Mouse (Mus musculus) macrophage (primary cell): ENCODE results near the gene Fkrp. TPM values are rescaled to one million over a fixed set of nuclear protein-coding genes. Genes with fewer than 3 reads are reported as not detected.

Source experiments
- H3K27ac ChIP-seq: fragments of 350-480 bp; formaldehyde crosslinking; 2 replicates; pipeline ENCODE4 v1.9.0; 2021
- H3K36me3 ChIP-seq: fragments of 350-480 bp; formaldehyde crosslinking; 2 replicates; pipeline ENCODE4 v1.9.0; 2021; ENCODE audit errors: inconsistent target
- H3K4me3 ChIP-seq: fragments of 350-480 bp; formaldehyde crosslinking; 2 replicates; pipeline ENCODE4 v1.9.0; 2021; ENCODE audit errors: inconsistent target
- H3K79me2 ChIP-seq: fragments of 350-480 bp; formaldehyde crosslinking; 2 replicates; pipeline ENCODE4 v1.9.0; 2021; ENCODE audit errors: inconsistent target
- WGBS: methylation state at CpG from one replicate; pipeline ENCODE4 v1.1.7; 2026; ENCODE audit warnings: inconsistent platforms; ENCODE audit not compliant: missing documents; 5-methylcytosine and 5-hydroxymethylcytosine counted together
- polyA plus RNA-seq: library from polyadenylated mRNA; stranded (reverse); fragments of 250-400 nt; gene quantifications from 3 replicates; pipeline ENCODE4 v1.2.4, GENCODE M21; 2018; ENCODE audit warnings: inconsistent platforms

The Fkrp gene
- polyA plus RNA-seq, 1 experiment from 2014 or later = 17.4 TPM

DNA sequence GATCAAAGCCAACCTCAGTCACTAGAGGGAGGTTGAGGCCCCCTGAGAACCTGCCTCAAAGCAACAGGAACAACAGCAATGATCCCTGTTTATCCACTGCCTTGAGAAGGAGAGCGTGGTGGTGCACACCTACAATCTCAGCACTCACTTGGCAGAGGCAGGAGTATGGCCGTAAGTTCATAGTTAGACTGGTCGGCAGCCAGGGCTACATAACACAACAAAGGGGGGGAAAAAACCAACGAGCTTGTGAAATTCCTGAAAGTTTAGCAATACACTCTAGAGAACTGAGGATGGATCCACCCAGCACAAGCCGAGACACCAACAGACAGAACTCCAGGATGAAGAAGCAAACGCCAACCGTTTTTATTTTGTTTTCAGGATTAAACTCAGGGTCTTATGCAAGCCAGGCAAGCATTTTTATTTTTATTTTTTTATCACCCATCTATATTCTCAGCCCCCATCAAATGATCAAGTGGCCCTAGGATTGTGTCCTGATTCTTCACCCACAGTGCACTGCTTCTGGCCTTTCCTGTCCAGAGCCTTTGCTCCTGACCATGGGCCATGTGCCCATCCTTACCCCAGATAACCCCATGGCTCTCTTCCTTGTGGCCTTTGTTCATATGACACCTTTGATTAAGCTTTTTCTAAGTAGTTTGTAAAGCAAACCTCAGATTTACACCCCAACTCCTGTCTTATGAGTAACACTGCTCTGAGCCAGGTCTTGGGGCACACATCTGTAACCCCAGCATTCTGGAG, 52.9 kb downstream of the Fkrp start:
- H3K36me3 ChIP-seq = no peaks in the 10 kb centered on the region
- H3K4me3 ChIP-seq = no peak overlapping the region
- no peak overlapping the region for H3K27ac ChIP-seq
- WGBS = 89% methylated on average over 7 of the region's 7 CpGs
- no peaks in the 10 kb centered on the region for H3K79me2 ChIP-seq

- H3K4me3 ChIP-seq = no peak overlapping the region
- 89% methylated on average over 5 of the region's 5 CpGs for WGBS
- no peaks in the 10 kb centered on the region for H3K79me2 ChIP-seq
- no peak overlapping the region for H3K27ac ChIP-seq
- no peaks in the 10 kb centered on the region for H3K36me3 ChIP-seq
Observed at GRCm38 (mm10) chr7:16761630-16762029, 54.9 kb downstream of the Fkrp start.

GRCm38 (mm10) chr7:16761005-16761481, 55.5 kb downstream of the Fkrp start:
- WGBS = 69% methylated on average over 6 of the region's 10 CpGs
- H3K4me3 ChIP-seq = no peak overlapping the region
- no peak overlapping the region for H3K27ac ChIP-seq
- no peaks in the 10 kb centered on the region for H3K79me2 ChIP-seq
- no peaks in the 10 kb centered on the region for H3K36me3 ChIP-seq

DNA sequence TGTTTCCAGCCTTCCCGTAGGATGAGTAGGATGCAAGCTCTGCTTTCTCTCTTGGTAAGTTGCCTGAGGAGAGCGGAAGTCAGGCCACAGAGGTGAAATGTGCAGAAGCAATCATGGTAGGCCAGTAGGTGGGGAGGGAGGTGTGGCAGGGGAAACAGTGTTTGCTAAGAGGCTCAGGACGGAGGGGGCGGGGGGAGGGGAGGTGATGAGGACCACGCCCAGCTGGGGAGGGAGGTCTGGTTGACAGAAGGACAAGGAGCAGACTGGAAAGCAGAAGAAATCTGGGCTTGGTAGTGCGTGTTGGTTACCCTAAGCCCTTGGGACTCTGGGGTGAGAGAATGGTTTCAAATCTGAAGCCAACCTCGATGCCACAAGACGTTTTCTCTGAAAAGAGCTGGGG, 56.2 kb downstream of the Fkrp start:
- Histone ChIP-seq H3K27ac (no peak overlapping the region), H3K36me3 (no peaks in the 10 kb centered on the region), H3K79me2 (no peaks in the 10 kb centered on the region), H3K4me3 (no peak overlapping the region)
- 16% methylated on average over 8 of the region's 8 CpGs for WGBS

Other genes starting within 250 kb of the Fkrp start
- gene Arhgap35, start 201.7 kb downstream of the Fkrp start, polyA plus RNA-seq = 5.7 to 7.4 TPM (median 7.3 TPM) in 3 replicates
- gene Ceacam15, start 141.0 kb downstream of the Fkrp start, polyA plus RNA-seq = not detected in 3 replicates
- not detected in 3 replicates for gene Ceacam9, start 94.8 kb downstream of the Fkrp start, polyA plus RNA-seq
- gene Ap2s1, start 78.3 kb downstream of the Fkrp start, polyA plus RNA-seq = 207 to 606 TPM (median 518 TPM) in 3 replicates
- gene Slc1a5, start 35.4 kb downstream of the Fkrp start, polyA plus RNA-seq = 4.0 to 23.3 TPM (median 15.1 TPM) in 3 replicates
- gene Strn4, start 843 bp downstream of the Fkrp start, polyA plus RNA-seq = 26.7 to 43.9 TPM (median 39.6 TPM) in 3 replicates
- gene Prkd2, start 26.2 kb upstream of the Fkrp start, polyA plus RNA-seq = 3.7 to 6.1 TPM (median 4.8 TPM) in 3 replicates
- gene Dact3, start 58.6 kb upstream of the Fkrp start, polyA plus RNA-seq = 0.15 to 0.32 TPM (median 0.31 TPM) in 3 replicates
- not detected in 3 replicates for gene Gng8, start 75.1 kb upstream of the Fkrp start, polyA plus RNA-seq
- 2.2 to 3.8 TPM (median 3.6 TPM) in 3 replicates for gene Ptgir, start 89.8 kb upstream of the Fkrp start, polyA plus RNA-seq
- 148 to 197 TPM (median 177 TPM) in 3 replicates for gene Calm3, start 107.4 kb upstream of the Fkrp start, polyA plus RNA-seq
- not detected in 3 replicates for gene Pnmal2, start 128.0 kb upstream of the Fkrp start, polyA plus RNA-seq
- gene Pnmal1, start 142.9 kb upstream of the Fkrp start, polyA plus RNA-seq = not detected in 3 replicates
- not detected in 3 replicates for gene Gm42372, start 166.4 kb upstream of the Fkrp start, polyA plus RNA-seq
- 0.03 TPM in 1 of 3 replicates, not detected in the others for gene Ccdc8, start 176.0 kb upstream of the Fkrp start, polyA plus RNA-seq
- gene Ppp5c, start 211.2 kb upstream of the Fkrp start, polyA plus RNA-seq = 49.0 to 68.9 TPM (median 61.2 TPM) in 3 replicates
- gene Hif3a, start 245.7 kb upstream of the Fkrp start, polyA plus RNA-seq = not detected in 3 replicates